In the genomic region with DNA sequence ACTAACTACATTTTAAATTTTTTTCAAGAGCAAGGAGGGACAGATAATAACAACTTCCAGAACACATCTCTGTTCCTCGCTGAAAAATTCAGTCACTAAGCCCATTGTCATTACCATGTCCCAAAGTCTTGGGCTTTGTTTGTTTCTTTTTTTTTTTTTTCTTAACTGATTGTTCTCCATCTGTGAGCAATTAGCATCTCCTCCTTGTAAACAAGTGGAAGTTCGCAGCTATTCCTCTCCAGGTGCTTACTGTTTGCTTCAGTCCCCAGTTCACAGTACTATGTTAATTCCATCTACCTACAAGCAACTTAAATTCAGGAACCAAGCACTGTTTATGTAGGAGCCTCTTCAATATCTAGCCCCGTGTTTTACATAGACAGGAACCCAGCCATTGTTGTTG, we compare ENCODE assay signal across 25 mouse cellular contexts.
"Had no signal": no experiment of that assay in that cellular context is flagged by ENCODE, and none has a peak within 500 bp of the region (broad histone marks: within the 10 kb centered on the region; RNA-seq: fewer than 3 reads in every experiment).

No protein-coding gene starts in this region.

- H3K9ac ChIP-seq: embryonic facial prominence, embryonic 12.5 days; embryonic facial prominence, embryonic 13.5 days; embryonic facial prominence, embryonic 15.5 days; forebrain, embryonic 12.5 days; forebrain, embryonic 13.5 days; forebrain, embryonic 15.5 days; forebrain, postnatal 0 days had no signal

- H3K36me3 ChIP-seq: embryonic facial prominence, embryonic 10.5 days; embryonic facial prominence, embryonic 12.5 days; embryonic facial prominence, embryonic 13.5 days; embryonic facial prominence, embryonic 15.5 days; forebrain, embryonic 10.5 days; forebrain, embryonic 12.5 days; forebrain, embryonic 15.5 days had no signal

- H3K4me1 ChIP-seq: embryonic facial prominence, embryonic 10.5 days; embryonic facial prominence, embryonic 12.5 days; embryonic facial prominence, embryonic 13.5 days; embryonic facial prominence, embryonic 15.5 days; forebrain, embryonic 10.5 days; forebrain, embryonic 13.5 days; forebrain, embryonic 15.5 days had no signal

- DNase-seq: cerebellum, adult 9-10 months; cerebellum, adult 9-11 months; cerebellum, postnatal 10 days; cerebellum, postnatal 14 days; cerebellum, postnatal 25 days; cerebellum, postnatal 36 days; embryo, embryonic 11 days; forebrain, postnatal 0 days; gastrocnemius, adult 2 months; gastrocnemius, postnatal 10 days; gastrocnemius, postnatal 14 days; gastrocnemius, postnatal 25 days; gastrocnemius, postnatal 36 days; heart, adult 11 months; heart, adult 18-20 months; heart, adult 2 months had no signal

- H3K27ac ChIP-seq: embryonic facial prominence, embryonic 10.5 days; embryonic facial prominence, embryonic 12.5 days; embryonic facial prominence, embryonic 13.5 days; embryonic facial prominence, embryonic 15.5 days; forebrain, embryonic 10.5 days; forebrain, embryonic 12.5 days; forebrain, embryonic 13.5 days; forebrain, embryonic 15.5 days; gastrocnemius, adult 2 months; heart, adult 2 months had no signal

- H3K4me3 ChIP-seq: embryonic facial prominence, embryonic 10.5 days; embryonic facial prominence, embryonic 12.5 days; embryonic facial prominence, embryonic 13.5 days; embryonic facial prominence, embryonic 15.5 days; erythroblast, embryonic 14.5 days; forebrain, embryonic 10.5 days; forebrain, embryonic 12.5 days; forebrain, embryonic 13.5 days; forebrain, embryonic 15.5 days; gastrocnemius, adult 2 months; heart, adult 2 months had no signal

- H3K9me3 ChIP-seq: embryonic facial prominence, embryonic 10.5 days; embryonic facial prominence, embryonic 12.5 days; embryonic facial prominence, embryonic 15.5 days; forebrain, embryonic 10.5 days; forebrain, embryonic 12.5 days; forebrain, embryonic 13.5 days; forebrain, embryonic 15.5 days had no signal
